Mouse (Mus musculus): ENCODE measurements around the gene Homer2.

Homer2 gene

GRCm38 (mm10) chr7:81707471-81708140 is at the start of gene Homer2:
Gene Homer2, minus strand, starts transcription at chr7:81707527.
- no peak for DNase-seq (ENCODE audit: low read depth in 2 of 2, low spot score in 2 of 2)

DNA sequence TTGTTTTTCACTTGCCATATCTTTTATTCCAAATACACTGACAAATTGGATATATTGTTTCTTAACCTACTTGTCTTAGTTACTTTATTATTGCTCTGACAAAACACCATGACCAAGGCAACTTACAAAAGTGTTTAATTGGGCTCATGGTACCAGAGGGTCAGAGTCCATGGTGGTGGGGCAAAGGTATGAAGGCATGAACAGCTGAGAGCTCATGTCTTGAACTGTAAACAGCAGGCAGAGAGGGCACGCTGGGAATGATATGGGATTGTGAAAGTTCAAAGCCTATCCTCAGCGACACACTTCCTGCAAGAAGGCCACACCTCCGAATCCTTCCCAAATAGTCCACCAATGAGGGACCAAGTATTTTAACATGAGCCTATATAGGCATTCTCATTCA is 40.6 kb upstream of the Homer2 start:
- no peak for DNase-seq (ENCODE audit: low read depth in 2 of 2, low spot score in 2 of 2)

- no peak for DNase-seq (ENCODE audit: low read depth in 2 of 2, low spot score in 2 of 2)
Measured at GRCm38 (mm10) chr7:81744145-81744544, 36.8 kb upstream of the Homer2 start.

DNA sequence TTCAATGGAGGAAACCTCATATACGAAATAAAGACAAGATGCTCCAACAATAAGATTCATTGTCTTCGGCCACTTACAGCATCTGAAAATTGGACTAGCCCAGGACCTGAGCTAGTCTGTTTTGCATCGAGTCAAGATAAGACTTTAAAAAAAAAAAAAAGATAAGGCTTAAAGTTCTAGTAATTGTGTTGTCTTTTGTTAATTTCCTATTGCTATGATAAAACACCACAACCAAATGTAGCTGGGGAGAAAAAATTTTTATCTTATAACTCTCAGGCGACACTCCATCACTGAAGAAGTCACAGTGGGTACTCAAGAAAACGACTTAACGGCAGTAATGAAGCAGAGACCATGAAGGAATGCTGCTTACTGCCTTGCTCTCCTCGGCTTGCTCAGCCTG is 32.7 kb upstream of the Homer2 start:
- DNase-seq (ENCODE audit: low read depth in 2 of 2, low spot score in 2 of 2), result no peak

DNA sequence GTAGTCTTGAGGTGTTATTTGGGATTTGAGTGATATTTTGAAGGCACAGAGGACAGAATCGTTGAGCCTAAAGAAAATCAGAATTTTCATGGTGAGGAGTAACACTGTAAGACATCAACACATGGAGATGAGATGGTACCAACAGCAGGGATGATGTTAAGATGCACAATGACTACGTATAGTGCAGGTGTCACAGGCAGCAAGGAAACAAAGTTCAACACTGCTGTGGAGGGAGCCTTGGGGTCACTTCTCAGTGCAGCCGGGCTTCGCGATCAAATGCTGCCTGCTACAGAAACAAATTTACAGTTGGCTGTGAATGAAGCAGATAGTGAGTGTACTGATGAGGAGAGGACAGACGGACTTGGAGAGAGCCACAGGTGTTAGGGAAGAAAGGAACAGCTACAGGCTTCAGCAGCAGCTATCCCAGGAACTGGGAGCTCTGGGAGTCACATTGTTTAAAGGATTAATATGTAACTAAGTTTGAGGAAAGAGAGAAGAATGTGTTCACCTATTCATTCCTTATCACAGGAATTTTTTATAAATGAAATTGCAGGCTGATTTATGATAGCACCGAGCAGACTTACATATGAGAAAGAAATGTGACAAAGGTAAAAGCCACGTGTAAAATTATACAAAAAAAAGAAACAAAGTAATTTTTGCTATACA is 31.5 kb upstream of the Homer2 start:
- no peak for DNase-seq (ENCODE audit: low read depth in 2 of 2, low spot score in 2 of 2)

DNA sequence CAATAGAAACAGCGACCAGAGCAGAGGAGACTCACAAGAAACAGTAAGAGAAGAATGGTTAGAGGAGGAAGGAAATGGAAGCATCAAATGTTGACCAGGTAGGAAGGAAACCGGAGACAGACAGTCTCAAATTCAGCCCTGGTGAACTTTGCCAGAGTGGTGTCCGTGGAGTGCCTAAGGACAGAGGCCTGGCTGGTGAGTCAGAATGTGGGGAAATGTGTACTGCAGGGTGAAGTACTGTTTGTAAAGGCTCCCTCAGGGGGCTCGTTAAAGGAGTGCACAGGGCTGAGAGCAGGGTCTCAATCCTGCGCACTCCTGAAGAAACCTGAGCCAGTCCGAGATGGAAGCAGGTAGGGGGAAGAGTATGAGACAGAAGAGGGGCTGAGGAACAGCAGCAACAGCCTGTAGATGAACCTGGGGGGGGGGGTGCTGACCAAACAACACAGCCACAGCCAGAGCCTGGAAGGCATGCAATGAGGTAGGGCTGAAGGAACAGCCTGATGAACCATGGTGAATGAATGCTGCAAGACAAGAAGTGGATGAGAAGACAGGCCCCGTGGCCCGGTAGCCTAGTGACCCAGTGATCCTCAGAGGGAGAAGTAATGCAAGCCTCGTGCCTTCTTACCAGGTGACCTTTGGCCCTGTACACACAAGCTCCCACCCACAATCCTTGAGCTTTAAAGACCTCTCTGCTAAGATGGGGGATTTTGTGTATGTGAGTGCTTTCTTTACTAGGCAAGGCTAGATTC is 28.1 kb upstream of the Homer2 start:
- no peak for DNase-seq (ENCODE audit: low read depth in 2 of 2, low spot score in 2 of 2)

- no peak for DNase-seq (ENCODE audit: low read depth in 2 of 2, low spot score in 2 of 2)
Measured at GRCm38 (mm10) chr7:81732183-81733089, 25.1 kb upstream of the Homer2 start.

- DNase-seq (ENCODE audit: low read depth in 2 of 2, low spot score in 2 of 2), result no peak
Measured at GRCm38 (mm10) chr7:81731181-81731651, 23.9 kb upstream of the Homer2 start.

GRCm38 (mm10) chr7:81729787-81730186 is 22.5 kb upstream of the Homer2 start:
- DNase-seq (ENCODE audit: low read depth in 2 of 2, low spot score in 2 of 2), result no peak

DNA sequence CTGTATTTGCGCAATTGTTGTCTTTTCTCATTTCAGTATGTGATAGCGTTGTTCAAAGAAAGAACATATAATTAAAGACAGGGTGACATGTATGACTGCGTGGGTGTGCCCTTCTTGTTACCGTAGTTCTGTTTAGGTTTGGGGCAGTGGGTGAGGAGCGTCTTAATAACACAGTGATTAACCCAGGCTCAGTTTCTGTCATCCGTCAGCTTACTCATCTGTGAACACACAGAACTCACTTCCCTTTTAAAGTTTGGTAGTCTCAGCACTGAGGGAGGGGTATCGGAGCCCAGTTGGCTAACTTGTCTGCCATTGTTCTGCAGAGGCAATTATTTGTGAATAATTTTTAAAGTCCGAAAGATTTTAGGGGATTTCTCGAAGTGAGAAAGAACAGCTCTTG is 20.4 kb upstream of the Homer2 start:
- no peak for DNase-seq (ENCODE audit: low read depth in 2 of 2, low spot score in 2 of 2)

DNA sequence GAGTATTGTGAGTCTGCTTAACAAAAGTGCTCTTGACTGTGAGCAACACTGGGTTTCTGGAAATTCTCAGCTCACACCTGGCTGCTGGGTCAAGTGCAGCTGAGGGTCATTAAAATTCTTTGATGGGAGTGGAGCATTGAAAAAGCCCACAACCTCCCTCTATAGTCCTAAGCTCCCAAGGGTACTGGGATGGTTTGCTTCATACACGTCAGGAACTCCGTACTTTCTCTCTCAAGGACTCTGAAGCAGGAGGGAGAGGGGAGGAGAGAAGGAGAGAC is 19.3 kb upstream of the Homer2 start:
- no peak for DNase-seq (ENCODE audit: low read depth in 2 of 2, low spot score in 2 of 2)

GRCm38 (mm10) chr7:81725986-81726727 is 18.8 kb upstream of the Homer2 start:
- DNase-seq (ENCODE audit: low read depth in 2 of 2, low spot score in 2 of 2), result no peak

DNA sequence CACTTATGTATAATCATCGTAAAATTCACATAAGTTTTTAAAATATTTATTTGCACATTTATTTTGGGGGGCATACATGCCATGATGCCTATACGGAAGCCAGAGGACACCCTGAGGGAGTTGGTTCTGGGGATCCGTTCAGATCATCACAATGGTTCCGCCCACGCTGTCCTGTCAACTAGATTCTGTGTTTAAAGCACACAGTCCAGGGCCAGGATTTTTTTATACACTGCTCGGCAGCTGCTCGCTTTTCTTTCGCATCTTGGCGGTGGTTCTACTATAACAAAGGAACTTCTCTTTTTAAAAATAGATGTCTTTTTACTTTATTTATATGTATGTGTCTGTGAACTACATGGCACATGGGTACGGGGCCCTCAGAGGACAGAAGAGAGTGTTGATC is 16.5 kb upstream of the Homer2 start:
- no peak for DNase-seq (ENCODE audit: low read depth in 2 of 2, low spot score in 2 of 2)

DNA sequence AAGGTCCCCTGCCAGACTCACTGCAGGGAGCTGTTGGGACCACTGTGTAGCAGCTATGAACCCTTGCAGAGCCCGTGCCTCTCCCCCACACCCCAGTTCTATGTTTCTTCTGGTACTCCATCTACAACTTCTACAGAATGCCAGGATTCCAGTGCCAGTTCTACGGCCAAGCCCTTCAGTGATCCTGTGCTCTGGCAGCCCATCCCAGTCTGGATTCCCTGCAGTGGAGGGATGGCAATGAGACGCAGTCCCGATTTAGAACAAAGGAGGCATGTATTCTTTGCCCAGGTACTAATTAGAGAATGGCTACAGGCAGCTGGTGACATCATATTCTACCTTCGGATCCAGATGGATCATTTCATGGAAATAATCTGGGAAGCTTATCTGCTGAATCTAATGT is 13.9 kb upstream of the Homer2 start:
- no peak for DNase-seq (ENCODE audit: low read depth in 2 of 2, low spot score in 2 of 2)

GRCm38 (mm10) chr7:81719216-81719661 is 11.9 kb upstream of the Homer2 start:
- no peak for DNase-seq (ENCODE audit: low read depth in 2 of 2, low spot score in 2 of 2)

DNA sequence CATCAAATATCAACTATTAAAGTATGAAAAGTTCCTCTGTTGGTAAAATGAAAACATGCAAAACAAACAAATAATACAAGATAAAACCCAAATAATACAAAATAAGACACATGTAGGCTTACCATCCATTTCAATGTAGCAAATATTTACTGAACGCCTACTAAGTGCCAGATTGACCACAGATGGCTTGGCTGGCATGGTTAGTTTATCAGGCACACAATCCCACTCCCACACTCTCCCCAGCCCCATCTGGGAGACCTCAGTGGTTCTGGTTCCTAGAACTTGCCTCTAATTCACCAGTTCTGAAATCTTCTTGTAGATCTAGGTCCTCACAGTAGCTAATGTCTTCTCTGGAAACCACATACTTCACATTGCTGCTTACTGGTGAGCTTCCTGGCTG is 11.3 kb upstream of the Homer2 start:
- DNase-seq (ENCODE audit: low read depth in 2 of 2, low spot score in 2 of 2), result no peak

DNA sequence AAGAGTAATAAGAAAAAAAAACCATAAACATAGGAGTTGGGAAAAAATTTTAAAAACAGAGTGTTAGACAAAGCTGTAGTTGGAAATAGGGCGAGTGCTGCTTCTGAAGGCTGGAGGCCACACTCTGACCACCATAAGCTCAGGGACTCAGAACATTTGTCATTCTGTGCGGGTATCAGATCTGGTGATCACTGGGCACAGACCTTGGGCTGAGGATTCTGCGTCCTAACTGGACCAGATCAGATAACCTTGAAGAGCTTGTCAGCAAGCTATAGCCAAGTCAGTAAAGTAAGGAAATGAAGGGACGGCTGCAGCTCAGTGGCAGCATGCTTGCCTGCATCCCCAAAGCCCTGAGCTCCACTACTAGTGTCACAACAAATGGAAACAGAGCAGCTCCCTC is 2.8 kb upstream of the Homer2 start:
- DNase-seq (ENCODE audit: low read depth in 2 of 2, low spot score in 2 of 2), result no peak

- DNase-seq (ENCODE audit: low read depth in 2 of 2, low spot score in 2 of 2), result no peak
Measured at GRCm38 (mm10) chr7:81708165-81708564, 838 bp upstream of the Homer2 start.

GRCm38 (mm10) chr7:81706416-81707391 is 623 bp downstream of the Homer2 start:
- no peak for DNase-seq (ENCODE audit: low read depth in 2 of 2, low spot score in 2 of 2)
